24 mouse cellular contexts compared by ENCODE assay signal in the genomic region with DNA sequence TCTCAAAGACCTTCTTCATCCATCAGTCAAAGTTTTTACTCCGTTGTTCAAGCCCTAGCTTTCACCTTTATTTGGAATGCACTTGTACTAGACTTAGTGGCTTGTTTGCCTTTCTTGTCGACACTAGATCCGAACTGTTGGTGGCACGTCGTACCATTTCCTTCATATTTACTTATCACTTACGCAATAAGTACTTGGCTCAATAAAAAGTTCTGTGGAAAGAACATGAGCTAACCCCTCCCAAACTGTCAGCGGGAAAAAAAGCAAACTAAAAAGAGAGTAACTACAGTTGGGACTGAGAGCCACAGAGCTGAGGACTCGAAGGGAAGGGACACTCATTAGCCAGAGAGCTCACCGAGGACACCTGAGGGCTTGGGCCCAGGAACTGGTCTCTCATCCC.
A peak's percentile ranks its signal among the peaks of the same experiment; 100 is the strongest.
DNase-seq lines count a peak whose midpoint lies in the region; ATAC-seq and TF ChIP-seq lines count a peak whose summit lies in the region.
"Had no signal": no experiment of that assay in that cellular context is flagged by ENCODE, and none has a peak within 500 bp of the region (broad histone marks: within the 10 kb centered on the region; RNA-seq: fewer than 3 reads in every experiment).

No protein-coding gene starts in this region.

- H3K4me2 ChIP-seq in liver, embryonic 16.5 days (ENCODE audit: low read depth, low read length): no peak overlapping the region
- no peak overlapping the region for H3K4me2 ChIP-seq in liver, embryonic 11.5 days
- H3K4me2 ChIP-seq in liver, postnatal 0 days (ENCODE audit: low read depth, low read length): no peak overlapping the region
- no peak overlapping the region for H3K4me2 ChIP-seq in stomach, embryonic 16.5 days (ENCODE audit: low read depth, low read length)
- H3K4me2 ChIP-seq: embryonic facial prominence, embryonic 13.5 days; forebrain, embryonic 12.5 days; hindbrain, embryonic 14.5 days had no signal

- peak; percentile 71 for ATAC-seq in liver, embryonic 16.5 days (ENCODE audit: low read depth)
- no peak for ATAC-seq in liver, embryonic 11.5 days (replicated peaks; ENCODE audit: low FRiP score)
- 0 out of 2 replicates have a peak, but pooled peaks have one; percentile 8 for ATAC-seq in liver, postnatal 0 days
- peak; percentile 75; the same call in 1 of the 2 replicates for ATAC-seq in stomach, embryonic 16.5 days (ENCODE audit: insufficient read depth, low FRiP score)
- ATAC-seq: inflammation-experienced regulatory T-cells, adult 6 months had no signal

- TF ChIP-seq CTCF in liver, postnatal 0 days (IDR thresholded peaks at IDR 0.05; ENCODE audit: low read depth): no peak

- no peak for DNase-seq in liver, embryonic 11.5 days (ENCODE audit: low spot score)
- DNase-seq in liver, postnatal 0 days: no peak
- peak; percentile 50 for DNase-seq in lung, postnatal 10 days
- no peak for DNase-seq in gastrocnemius, postnatal 4 days (ENCODE audit: low spot score in 2 of 2)
- DNase-seq in spleen, postnatal 4 days (ENCODE audit: low spot score in 2 of 2): no peak
- DNase-seq: adrenal gland, adult 8-10 months; B cell, adult 2 months; cerebellum, adult 18-20 months; cerebellum, postnatal 14 days; embryo, embryonic 11 days; gastrocnemius, postnatal 36 days; heart, postnatal 4 days; kidney, postnatal 36 days; layer of hippocampus, adult 9-11 months; thymus, postnatal 36 days had no signal

- no peaks in the 10 kb centered on the region for H3K36me3 ChIP-seq in liver, embryonic 16.5 days (ENCODE audit: control insufficient read depth, insufficient read depth)
- H3K36me3 ChIP-seq in liver, embryonic 11.5 days (ENCODE audit: control insufficient read depth, insufficient read depth, low read length): no peaks in the 10 kb centered on the region
- no peaks in the 10 kb centered on the region for H3K36me3 ChIP-seq in liver, postnatal 0 days (replicated peaks; ENCODE audit: insufficient read depth, low read length)
- H3K36me3 ChIP-seq in stomach, embryonic 16.5 days (ENCODE audit: control insufficient read depth, insufficient read depth, low read length): no peaks in the 10 kb centered on the region
- H3K36me3 ChIP-seq: embryonic facial prominence, embryonic 13.5 days; forebrain, embryonic 12.5 days; heart, embryonic 10.5 days; midbrain, embryonic 10.5 days had no signal

- H3K27me3 ChIP-seq in liver, embryonic 16.5 days (ENCODE audit: control insufficient read depth, insufficient read depth, low read depth, low read length): no peaks in the 10 kb centered on the region
- no peaks in the 10 kb centered on the region for H3K27me3 ChIP-seq in liver, embryonic 11.5 days (replicated peaks; ENCODE audit: control insufficient read depth, insufficient read depth, low read length)
- no peaks in the 10 kb centered on the region for H3K27me3 ChIP-seq in liver, postnatal 0 days (ENCODE audit: insufficient read depth, low read length)
- H3K27me3 ChIP-seq in stomach, embryonic 16.5 days (ENCODE audit: control insufficient read depth, insufficient read depth, low read length): no peaks in the 10 kb centered on the region
- H3K27me3 ChIP-seq: embryonic facial prominence, embryonic 13.5 days; forebrain, embryonic 12.5 days had no signal

- no peak for TF ChIP-seq EP300 in liver, postnatal 0 days (IDR thresholded peaks at IDR 0.05; ENCODE audit: low read depth)

- H3K4me1 ChIP-seq in liver, embryonic 16.5 days (ENCODE audit: control insufficient read depth, low read depth, low read length): no peaks in the 10 kb centered on the region; the same call in 1 of the 2 replicates
- no peaks in the 10 kb centered on the region for H3K4me1 ChIP-seq in liver, embryonic 11.5 days (replicated peaks; ENCODE audit: control insufficient read depth, insufficient read depth, low read length)
- no peaks in the 10 kb centered on the region for H3K4me1 ChIP-seq in liver, postnatal 0 days (ENCODE audit: insufficient read depth)
- no peaks in the 10 kb centered on the region for H3K4me1 ChIP-seq in stomach, embryonic 16.5 days (ENCODE audit: control insufficient read depth, insufficient read depth, low read length)
- H3K4me1 ChIP-seq: embryonic facial prominence, embryonic 13.5 days; forebrain, embryonic 12.5 days had no signal

- no peak overlapping the region for H3K4me3 ChIP-seq in liver, embryonic 16.5 days (ENCODE audit: low read depth, low read length)
- H3K4me3 ChIP-seq in liver, embryonic 11.5 days (ENCODE audit: low read depth, low read length): no peak overlapping the region
- no peak overlapping the region for H3K4me3 ChIP-seq in liver, postnatal 0 days (ENCODE audit: low read depth, low read length)
- H3K4me3 ChIP-seq in stomach, embryonic 16.5 days (replicated peaks; ENCODE audit: low read length): no peak overlapping the region
- H3K4me3 ChIP-seq: embryonic facial prominence, embryonic 13.5 days; erythroblast, embryonic 14.5 days; forebrain, embryonic 12.5 days; heart, embryonic 10.5 days; midbrain, embryonic 10.5 days had no signal

- no peak overlapping the region for H3K9ac ChIP-seq in liver, embryonic 16.5 days (ENCODE audit: low read depth, low read length)
- H3K9ac ChIP-seq in liver, embryonic 11.5 days (ENCODE audit: low read depth, low read length): no peak overlapping the region
- no peak overlapping the region for H3K9ac ChIP-seq in liver, postnatal 0 days (replicated peaks)
- no peak overlapping the region for H3K9ac ChIP-seq in stomach, embryonic 16.5 days (ENCODE audit: low read length)
- H3K9ac ChIP-seq: embryonic facial prominence, embryonic 13.5 days; forebrain, embryonic 12.5 days; hindbrain, embryonic 14.5 days had no signal

- 57% methylated on average over 9 of the region's 9 CpGs for WGBS in liver, embryonic 16.5 days (ENCODE audit: insufficient replicate concordance)
- WGBS in liver, embryonic 11.5 days: 73% methylated on average over 9 of the region's 9 CpGs
- WGBS in liver, postnatal 0 days (ENCODE audit: insufficient replicate concordance): 51% methylated on average over 9 of the region's 9 CpGs
- WGBS in stomach, embryonic 16.5 days: 50% methylated on average over 9 of the region's 9 CpGs

- no peaks in the 10 kb centered on the region for H3K9me3 ChIP-seq in liver, embryonic 16.5 days (replicated peaks; ENCODE audit: control insufficient read depth, low read length)
- H3K9me3 ChIP-seq in liver, embryonic 11.5 days (ENCODE audit: control insufficient read depth, low read length): no peaks in the 10 kb centered on the region
- H3K9me3 ChIP-seq in liver, postnatal 0 days (ENCODE audit: low read length): no peaks in the 10 kb centered on the region
- no peaks in the 10 kb centered on the region for H3K9me3 ChIP-seq in stomach, embryonic 16.5 days (replicated peaks; ENCODE audit: control insufficient read depth, low read length)
- H3K9me3 ChIP-seq: embryonic facial prominence, embryonic 13.5 days; forebrain, embryonic 12.5 days; heart, embryonic 10.5 days; midbrain, embryonic 10.5 days had no signal

- H3K27ac ChIP-seq in liver, embryonic 16.5 days (ENCODE audit: low read length): no peak overlapping the region
- no peak overlapping the region for H3K27ac ChIP-seq in liver, embryonic 11.5 days (ENCODE audit: low read depth, low read length)
- H3K27ac ChIP-seq in liver, postnatal 0 days (ENCODE audit: low read depth): no peak overlapping the region
- peak overlapping the region; percentile 74 for H3K27ac ChIP-seq in stomach, embryonic 16.5 days (ENCODE audit: low read length)
- H3K27ac ChIP-seq: embryonic facial prominence, embryonic 13.5 days; forebrain, embryonic 12.5 days; heart, embryonic 10.5 days; hindbrain, embryonic 14.5 days; midbrain, embryonic 10.5 days had no signal
